Mouse (Mus musculus): ENCODE results near the gene Prnp.

DNA sequence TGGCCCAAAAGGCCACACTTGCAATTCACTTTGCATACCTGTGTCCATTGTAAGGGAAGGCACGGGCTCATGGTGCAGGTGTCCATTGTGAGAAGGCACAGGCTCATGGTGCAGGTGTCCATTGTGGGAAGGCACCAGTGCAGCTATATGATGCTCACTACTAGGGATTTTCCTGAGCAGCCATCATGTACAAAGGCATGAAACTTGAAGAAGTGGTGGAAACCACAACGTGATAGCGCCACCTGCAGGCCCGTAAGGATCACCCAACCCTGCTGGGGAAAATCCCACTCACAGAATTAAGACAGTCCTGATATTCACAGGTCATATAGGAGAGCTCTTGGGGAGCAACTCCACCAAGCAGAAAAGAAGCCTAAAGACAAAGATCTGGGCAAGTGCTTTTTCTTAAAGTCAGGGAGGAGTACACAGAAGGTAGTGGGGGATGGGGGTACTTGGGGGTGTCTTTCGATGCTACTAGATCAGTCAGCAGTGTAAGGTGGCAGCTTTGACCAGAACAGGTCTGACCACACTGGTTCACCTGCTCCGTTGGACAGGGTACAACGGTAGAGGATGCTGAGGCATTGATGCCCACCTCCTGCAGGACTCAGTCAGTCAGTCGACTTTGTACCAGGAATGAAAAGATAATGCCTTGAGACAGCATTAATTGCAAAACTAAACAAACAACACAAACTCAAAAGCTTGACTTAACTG is 29.8 kb downstream of the Prnp start:
- peak; percentile 77 for TF ChIP-seq CTCF (conservative IDR thresholded peaks at IDR 0.05; ENCODE audit: low read length)
- no peak for TF ChIP-seq NANOG (IDR thresholded peaks at IDR 0.05; ENCODE audit: borderline replicate concordance, low read length)
- TF ChIP-seq POU5F1 (IDR thresholded peaks at IDR 0.05; ENCODE audit: borderline replicate concordance, low read length): no peak
